Mouse (Mus musculus) stomach, postnatal 0 days (tissue): ENCODE results near the gene Irs2.

Experiments
- CTCF ChIP-seq: IDR thresholded peaks from 2 replicates; pipeline ENCODE4 v1.5.1; 2016; ENCODE audit warnings: antibody characterized with exemption, low read depth, mild to moderate bottlenecking, moderate library complexity
- EP300 ChIP-seq: optimal IDR thresholded peaks from 2 replicates; pipeline ENCODE3; 2016; ENCODE audit warnings: antibody characterized with exemption

DNA sequence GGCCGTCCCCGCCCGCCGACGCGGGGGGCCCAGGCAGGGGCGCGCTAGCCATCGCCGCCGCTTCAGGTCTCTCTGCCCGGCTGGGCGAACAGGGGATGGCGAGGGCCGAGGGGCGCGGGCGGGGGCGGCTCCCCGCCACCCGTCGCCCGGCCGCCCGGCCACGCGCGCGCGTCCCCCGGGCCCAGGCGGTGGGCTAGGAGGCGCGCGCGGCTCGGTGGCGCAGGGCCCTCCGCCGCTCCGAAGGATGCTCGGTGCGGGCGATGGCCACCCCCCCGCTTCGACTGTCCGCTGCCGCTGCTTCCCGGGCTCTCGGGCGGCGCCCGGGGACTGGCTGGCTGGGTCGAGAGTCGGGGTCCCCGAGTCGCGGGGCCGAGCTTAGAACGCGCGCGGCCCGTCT lies at the start of gene Irs2:
- TF ChIP-seq CTCF (no peak), EP300 (no peak)
